Mouse (Mus musculus) bone marrow, adult 2 months (tissue): ENCODE results near the gene Bcl9l.

Experiments
- CTCF ChIP-seq: fragments of 200-500 bp; IDR thresholded peaks from 2 replicates; pipeline ENCODE4 v1.5.1; 2011; ENCODE audit warnings: low read length, control low read depth; ENCODE audit not compliant: control insufficient read depth, insufficient read depth
- POLR2A ChIP-seq: fragments of 200-500 bp; IDR thresholded peaks from 2 replicates; pipeline ENCODE4 v1.6.1; 2011; ENCODE audit warnings: low read depth, mild to moderate bottlenecking, control low read depth, low read length, borderline replicate concordance; ENCODE audit not compliant: control insufficient read depth

DNA sequence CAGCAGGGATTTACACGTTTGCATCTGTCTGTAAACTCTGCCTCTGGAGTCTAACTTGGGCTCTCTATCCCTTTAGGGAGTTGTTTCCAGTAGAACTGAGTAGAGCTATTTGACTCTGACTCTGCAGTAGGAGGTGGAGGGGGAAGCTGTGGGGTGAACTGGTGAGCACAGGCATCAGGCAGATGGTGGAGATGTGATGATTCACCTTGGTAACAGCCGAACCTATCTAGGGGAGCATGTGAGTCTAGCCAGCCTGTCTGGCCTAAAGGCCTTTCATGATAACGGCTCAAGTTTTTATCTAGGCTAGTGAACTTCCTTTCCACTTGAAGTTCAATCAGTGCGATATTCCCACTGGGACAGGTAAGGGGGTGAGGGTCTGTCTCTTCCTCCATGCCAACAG is 34.7 kb downstream of the Bcl9l start:
- no peak for TF ChIP-seq CTCF
- no peak for TF ChIP-seq POLR2A
